Mouse (Mus musculus) stomach, postnatal 0 days (tissue): ENCODE measurements at regions not wholly inside any gene's neighbourhood (a gene's known extent, or its start where the extent isn't known, plus 50 kb on each side); places are given as distances from the start of the nearest gene placed in this dataset.

Experiments used
- CTCF ChIP-seq: IDR thresholded peaks from 2 replicates; pipeline ENCODE4 v1.5.1; 2016; ENCODE audit warnings: antibody characterized with exemption, low read depth, mild to moderate bottlenecking, moderate library complexity
- EP300 ChIP-seq: optimal IDR thresholded peaks from 2 replicates; pipeline ENCODE3; 2016; ENCODE audit warnings: antibody characterized with exemption

- TF ChIP-seq CTCF = no peak
- TF ChIP-seq EP300 = no peak
These were observed 331.5 kb upstream of the 3110018I06Rik start for GRCm38 (mm10) chr12:107156791-107157428.
